Mouse (Mus musculus): ENCODE measurements around the gene Tmem87b.
A peak's percentile ranks its signal among the peaks of the same experiment; 100 is the strongest.

Gene Tmem87b

DNA sequence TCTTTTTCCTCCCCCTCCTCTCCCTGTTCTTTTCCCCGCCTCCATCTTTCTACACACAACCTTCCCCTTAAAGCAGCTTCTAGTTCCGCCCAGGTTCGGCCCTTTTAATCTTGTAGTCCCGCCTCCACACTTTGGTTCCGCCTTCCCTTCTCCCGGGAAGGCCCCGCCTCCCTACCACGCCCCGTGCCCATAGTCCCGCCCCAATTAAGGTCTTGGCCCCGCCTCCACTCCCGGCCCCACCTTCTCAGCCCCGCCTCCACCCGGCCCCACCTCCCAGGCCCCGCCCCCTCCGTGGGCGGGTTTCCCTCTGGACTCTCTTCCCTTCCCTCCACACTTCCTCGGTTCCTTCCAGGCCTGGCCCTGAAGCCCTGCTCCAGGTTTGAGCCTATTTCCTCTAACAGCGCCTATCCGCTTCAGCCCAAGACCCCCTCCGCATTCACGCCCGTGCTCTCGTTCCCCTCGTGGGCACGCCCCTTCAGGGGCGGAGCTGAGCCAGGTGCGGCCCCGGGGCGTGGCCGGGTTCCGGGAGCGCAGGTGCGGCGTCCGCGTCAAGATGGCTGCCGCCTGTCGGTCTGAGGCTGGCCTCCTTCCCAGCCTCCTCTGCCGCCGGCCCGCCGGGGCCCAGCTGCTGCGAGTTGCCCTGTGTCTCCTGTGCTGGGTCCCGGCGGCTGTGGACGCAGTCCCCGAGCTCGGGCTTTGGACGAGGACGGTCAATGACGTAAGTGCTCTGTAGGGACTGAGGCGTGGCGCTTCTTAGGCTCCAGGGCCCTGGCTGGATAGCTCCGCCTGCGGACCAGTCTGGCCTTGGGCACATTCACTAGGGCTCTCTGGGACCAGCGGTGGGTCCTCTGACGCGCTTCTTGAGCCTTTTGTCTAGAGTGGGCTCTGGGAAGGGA is at the start of gene Tmem87b:
Gene Tmem87b, plus strand, starts transcription at position 333 of the 896 bp plus-strand sequence.
- peak; percentile 96 for DNase-seq (ENCODE audit: low spot score)

DNA sequence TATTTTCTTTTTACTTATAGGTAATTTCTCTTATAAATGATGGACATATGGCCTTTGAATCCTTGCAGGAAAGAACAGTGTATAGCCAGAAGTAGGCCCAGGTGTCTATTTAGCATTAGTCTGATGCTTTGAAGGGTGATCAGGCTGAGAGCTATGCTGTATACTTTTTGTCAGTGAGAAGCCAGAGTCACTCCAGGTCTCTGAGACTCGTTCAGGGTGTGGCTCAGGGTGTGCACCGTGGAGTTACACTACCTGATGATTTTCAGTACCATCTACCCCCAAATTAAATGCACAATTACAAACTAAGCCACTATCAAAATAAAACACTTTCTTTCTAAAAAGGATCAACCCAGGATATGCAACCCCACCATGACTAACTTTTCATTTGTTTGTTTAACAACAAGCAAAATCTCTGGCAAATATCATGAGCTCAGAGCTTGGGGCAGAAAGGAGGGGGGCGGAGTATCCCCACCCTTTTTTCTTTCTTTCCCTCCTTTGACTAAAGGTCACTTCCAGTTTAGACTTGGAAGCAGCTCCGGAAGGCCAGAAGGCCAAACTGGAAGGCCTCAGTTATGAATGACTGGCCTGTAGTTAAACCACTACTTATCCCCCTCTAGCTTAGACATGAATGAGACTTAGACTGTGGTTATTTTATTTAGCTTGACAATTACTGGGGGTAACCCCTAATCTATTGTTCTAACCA is 49.2 kb upstream of the Tmem87b start:
- no peak for DNase-seq (ENCODE audit: low spot score)

DNA sequence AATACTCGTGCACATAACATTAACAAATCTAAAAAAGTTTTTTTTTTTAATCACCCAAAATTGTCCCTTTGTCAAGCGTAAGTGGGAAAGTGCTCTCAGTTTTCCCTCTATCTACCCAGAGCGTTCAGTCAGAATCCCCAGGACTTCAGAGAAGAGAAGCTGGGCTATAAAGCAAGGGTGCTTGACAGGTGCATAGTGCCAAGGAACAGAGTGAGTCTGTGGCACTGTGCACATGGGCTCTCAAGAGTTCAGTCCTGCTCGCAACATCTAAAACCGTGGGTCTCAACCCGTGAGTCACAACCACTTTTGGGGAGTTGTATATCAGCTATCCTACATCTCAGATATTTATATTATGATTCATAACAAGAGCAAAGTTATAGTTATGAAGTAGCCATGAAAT is 47.4 kb upstream of the Tmem87b start:
- no peak for DNase-seq (ENCODE audit: low spot score)

DNA sequence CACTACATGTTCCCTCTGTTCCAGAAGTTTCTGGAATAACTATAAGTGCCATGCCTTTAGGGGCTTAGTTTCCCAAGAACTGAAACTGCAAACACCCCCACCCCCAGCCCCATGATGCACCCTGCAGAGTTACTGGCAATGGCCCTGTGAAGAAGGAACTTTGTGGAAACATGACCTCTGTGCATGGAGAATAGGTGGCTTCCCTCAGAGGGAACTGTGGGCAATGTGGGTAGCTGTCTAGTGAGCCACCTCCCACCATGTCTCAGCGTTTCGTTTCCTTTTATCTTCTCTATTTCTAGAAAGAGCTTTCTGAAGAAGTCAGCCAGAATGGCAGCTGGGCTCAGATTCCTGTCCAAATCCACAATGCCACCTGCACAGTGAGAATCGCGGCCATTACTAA is 46.9 kb upstream of the Tmem87b start:
- no peak for DNase-seq (ENCODE audit: low spot score)

DNA sequence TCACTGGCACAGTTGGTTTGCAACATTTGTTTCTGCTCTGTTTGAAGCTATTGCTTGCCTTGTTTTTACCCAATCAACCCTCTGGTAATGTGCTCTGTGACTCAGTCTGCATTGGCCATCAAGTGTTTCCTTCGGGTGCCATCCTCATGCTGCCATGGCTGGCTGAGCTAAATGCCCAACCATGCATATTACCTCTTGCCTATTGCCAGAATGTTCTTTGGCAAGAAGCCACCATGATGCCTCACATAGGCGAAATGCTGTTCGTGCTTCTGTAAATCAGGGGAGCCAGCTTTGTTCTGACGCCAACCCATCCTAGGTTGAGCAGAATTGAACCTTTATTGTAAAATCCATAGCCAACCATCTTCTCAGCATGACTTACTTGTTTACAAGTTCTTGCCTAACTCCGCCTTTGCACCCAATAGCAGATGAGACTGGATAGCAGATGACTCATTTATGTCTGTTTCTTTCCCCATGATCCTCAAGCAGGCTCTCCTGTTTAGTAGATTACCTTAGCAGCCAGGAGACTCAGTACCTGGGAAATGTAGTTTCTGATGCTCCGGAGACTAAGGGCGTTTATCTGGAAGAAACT is 46.1 kb upstream of the Tmem87b start:
- DNase-seq (ENCODE audit: low spot score): no peak

DNA sequence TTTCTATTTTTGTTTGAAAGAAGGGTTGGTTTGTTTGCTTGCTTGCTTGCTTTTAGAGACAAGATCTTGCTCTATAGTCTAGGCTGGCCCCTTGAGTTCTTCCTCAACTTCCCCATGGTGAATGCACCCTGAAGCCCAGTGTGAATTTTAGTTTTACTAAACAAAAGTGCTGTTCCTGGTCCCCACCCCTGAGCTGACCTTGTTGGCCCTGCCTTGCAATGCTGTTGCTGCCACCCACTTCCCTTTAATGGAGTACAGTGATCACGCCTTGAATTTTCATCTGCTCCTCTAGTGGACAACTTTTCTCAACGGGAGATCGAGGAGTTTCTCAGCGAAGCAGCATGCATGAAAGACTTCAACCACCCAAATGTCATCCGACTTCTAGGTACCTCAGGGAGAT is 35.7 kb upstream of the Tmem87b start:
- no peak for DNase-seq (ENCODE audit: low spot score)

DNA sequence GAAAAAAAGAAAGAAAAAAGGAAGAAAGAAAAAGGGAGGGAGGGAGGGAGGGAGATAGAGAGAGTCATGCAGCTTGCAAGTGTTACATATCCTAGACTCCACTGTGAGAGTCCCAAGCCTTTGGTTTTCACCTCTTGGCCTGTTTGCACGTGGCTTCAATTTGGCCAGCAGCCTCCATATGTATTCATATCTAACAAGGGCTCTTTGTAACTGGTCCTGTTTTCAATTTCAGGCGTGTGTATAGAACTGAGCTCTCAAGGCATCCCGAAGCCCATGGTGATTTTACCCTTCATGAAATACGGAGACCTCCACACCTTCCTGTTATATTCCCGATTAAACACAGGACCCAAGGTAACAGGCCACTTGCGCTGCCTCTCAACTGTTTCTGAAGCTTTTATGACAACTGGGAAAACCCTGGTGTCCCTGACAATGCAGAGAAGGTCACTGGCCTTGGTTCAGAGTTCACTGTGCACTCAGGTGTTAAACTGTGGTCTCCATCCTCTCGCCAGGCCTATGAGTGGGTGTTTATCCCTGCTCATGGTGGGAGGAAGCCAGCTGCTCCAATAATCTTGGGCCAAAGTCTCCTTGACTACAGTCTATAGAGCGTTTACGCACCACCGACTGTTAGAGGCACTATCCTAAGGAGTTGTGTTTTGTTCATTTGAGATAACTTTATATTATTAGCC is 34.1 kb upstream of the Tmem87b start:
- DNase-seq (ENCODE audit: low spot score): no peak

DNA sequence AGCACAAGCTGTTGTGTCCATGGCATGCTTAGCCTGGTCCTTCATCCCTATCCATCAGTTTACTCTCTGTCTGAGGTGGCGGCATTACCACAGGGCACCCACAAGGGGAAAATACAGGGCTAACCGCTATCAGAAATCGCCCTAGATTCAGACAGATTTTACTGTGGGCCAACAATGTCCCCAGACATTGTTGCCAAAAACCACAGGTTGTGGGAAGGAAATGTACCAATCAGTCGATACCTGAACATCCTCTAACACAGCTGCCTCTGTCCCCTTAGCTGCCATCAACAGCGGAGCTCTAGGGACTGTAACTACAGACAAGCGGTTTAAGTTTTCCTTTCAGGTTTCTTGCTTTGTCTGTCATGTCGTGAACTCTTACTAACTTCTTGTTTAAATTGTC is 33.1 kb upstream of the Tmem87b start:
- DNase-seq (ENCODE audit: low spot score): no peak

DNA sequence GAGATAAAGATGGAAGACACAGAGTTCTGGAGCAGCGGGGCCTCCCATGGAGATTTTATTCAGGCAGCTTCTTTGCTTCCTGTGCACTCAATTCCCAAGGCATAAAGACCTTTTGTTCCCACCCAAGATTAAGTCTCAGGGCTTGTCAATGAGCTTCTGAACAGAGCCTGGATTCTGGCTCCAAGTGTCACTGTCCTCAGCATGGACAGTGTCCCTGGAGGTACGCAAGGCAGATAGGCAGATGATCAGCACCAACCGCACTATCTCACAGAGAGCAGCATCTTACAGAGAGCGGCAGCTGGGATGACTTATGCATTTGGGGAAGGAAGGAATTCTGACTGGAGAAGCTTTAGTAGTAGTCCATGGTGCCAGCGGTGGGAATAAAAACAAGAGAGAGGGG is 31.6 kb upstream of the Tmem87b start:
- peak; percentile 76 for DNase-seq (ENCODE audit: low spot score)

DNA sequence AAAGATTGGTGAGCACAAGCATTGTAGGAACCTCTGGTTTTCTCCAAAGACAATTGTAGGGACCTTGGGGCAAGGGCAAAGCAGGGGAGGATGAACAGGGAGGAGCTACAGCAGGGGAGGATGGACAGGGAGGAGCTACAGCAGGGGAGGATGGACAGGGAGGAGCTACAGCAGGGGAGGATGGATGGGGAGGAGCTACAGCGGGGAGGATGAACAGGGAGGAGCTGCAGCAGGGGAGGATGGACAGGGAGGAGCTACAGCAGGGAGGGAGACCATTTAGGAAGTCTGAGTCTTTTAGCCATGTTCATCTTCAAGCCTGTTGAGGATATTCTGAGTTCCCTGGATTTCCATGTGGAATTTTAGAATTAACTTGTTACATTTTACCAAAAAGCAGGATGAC is 31.1 kb upstream of the Tmem87b start:
- DNase-seq (ENCODE audit: low spot score): peak; percentile 40

DNA sequence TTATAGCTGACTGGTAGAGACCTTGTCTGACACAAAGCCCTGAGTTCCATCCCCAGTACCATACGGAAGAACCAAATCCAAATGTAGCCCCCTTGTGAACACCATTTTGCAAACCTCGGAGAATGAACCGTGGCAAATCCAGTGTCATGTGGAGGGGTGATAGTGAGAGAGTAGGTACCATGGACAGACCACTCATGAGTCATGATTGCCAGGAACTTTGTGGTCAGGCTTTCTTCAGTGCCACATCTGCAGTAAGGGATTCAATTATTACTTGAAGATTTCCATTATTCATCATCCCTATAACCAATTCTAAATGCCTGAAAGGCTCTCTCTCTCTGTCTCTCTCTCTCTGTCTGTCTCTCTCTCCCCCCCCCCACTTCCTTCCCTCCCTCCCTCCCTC is 30.1 kb upstream of the Tmem87b start:
- no peak for DNase-seq (ENCODE audit: low spot score)

DNA sequence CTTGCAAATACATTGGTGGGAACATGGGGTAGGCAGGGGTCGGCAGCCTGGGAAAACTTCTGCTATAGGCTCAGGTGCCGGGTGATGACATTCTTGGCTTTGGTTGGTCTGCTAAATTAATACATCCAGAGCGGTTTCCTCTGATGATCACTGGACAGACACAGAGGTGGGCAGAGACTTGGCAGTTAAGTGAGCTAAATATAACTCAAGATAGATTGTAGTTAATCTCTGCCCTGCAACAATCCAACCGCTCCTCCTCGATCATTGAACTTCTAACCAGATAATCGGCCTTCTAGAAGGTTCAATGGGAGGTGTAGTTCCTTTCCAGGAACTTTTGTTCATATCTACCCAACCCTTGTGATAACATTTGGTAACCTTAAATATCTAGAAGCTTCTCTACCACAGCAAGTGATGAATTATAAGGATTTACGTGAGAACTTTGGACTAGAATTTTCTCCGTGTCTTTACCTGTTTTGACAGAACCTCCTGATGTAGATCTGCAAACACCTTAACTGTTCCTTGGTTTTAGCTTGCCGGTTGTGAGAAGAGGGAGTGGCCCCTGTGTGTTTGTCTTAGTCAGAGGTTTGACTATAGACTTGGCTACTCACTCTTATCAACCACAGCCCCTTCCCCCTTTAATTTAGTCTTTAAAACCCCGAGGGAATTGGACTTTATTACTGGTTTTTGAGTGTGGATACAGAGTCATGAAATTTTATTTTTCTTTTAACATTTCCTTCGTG is 26.9 kb upstream of the Tmem87b start:
- no peak for DNase-seq (ENCODE audit: low spot score)

DNA sequence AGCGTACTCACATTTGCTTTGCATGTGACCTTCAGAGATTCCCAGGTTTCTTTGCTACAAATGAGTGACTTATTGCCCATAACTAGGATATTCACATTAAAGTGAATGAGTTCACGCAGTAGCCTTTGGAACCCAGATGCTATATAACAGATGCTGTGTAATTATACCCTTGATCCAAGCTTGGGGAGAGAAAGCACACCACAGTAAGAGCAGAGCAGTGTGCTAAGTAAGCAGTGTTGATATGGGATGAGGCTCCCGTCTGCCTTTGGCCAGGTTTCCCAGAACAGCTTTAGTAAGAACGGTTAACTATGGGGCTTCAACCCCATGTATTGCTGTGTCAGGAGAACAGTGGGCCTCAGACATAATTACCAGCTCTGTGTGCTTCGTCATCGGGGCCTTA is 24.0 kb upstream of the Tmem87b start:
- DNase-seq (ENCODE audit: low spot score): no peak

DNA sequence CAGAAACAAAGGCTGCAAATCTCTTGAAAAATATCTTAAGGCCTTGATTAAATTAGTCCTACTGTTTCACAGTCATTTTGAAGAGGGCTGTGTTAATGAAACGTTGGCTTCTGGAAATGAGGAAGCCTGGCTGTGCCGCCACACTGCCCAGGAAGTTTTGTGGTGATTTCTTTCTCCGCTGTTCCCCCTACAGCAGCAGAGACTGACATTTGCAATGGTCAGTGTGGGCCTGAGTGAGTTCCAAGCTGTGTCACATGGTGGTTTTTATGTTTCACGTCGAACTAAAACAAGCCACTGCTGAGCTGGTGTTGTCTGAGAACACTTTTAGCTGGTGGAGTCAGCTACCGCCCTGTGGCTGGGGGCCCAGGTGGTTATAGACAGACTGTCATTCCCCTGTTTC is 21.5 kb upstream of the Tmem87b start:
- DNase-seq (ENCODE audit: low spot score): no peak

DNA sequence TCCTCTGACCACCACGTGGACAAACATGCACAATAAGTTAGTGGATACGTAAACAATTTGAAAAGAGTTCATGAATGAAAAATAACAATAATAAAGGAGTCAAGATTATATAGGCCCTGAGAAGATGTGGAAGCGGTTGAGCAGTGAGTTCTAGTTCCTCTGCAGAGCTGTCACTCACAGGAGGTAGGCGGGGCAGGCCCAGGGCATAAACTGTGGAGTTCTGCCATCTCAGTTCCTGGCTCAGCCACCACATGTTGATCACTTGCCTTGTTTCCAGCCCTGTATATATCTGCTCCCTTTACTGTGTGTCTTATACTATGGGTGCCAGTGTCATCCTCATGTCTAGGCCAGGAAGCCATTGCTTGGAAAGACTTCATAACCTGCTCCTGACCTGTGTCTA is 14.5 kb upstream of the Tmem87b start:
- DNase-seq (ENCODE audit: low spot score): no peak

DNA sequence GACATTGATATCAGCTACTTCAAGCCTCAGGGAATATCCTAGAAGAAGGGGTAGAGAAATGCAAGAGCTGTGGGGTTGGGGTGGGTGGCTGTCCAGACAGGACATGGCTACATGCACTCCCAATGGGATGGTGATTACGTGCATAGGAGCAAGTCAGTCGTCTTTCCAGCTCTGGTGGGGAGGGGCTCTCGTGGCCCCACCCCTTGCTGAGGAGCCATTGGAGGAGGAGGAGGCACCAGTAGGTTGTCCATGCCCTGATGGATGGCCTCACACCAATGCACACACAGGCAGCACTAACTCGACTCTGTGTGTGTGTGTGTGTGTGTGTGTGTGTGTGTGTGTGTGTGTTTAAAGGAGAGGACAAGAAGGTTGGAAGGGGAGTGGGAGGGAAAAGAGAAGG is 12.6 kb upstream of the Tmem87b start:
- no peak for DNase-seq (ENCODE audit: low spot score)

DNA sequence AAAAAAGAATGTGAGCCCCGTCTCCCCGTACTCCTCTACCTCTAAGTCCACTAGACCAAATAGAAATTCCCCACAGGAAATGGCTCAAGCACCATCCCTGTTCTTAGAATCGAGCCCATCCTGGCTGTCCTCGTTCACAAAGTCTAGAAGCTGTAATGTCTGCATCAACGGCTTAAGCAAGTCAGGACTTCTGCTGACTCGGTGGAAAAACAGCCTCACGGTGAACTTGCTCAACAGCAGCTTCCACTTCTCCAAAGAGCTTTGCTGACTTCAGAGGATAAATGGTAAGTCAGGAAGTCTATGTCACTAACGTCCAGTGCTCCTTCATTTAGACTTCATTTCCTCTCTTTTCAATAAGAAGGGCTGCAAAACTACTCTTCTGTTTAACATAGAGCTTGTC is 11.4 kb upstream of the Tmem87b start:
- DNase-seq (ENCODE audit: low spot score): no peak

DNA sequence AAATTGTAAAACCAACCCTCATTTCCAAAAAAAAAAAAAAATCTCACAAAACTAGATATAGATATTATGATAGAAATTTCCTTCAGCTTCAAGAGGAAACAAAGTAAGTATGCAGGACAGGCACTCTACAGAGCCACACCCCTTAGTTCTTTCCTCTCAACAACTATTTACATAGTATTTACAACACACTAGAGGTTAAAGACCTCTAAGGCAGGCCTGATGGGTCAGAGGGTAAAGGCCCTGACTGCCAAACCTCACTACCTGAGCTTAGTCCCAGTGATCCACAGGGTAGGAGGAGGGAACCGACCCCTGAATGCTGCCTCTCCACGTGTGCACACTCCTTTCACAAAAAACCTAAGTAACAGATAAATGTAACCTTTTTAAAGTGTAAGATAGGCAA is 5.2 kb upstream of the Tmem87b start:
- DNase-seq (ENCODE audit: low spot score): no peak

DNA sequence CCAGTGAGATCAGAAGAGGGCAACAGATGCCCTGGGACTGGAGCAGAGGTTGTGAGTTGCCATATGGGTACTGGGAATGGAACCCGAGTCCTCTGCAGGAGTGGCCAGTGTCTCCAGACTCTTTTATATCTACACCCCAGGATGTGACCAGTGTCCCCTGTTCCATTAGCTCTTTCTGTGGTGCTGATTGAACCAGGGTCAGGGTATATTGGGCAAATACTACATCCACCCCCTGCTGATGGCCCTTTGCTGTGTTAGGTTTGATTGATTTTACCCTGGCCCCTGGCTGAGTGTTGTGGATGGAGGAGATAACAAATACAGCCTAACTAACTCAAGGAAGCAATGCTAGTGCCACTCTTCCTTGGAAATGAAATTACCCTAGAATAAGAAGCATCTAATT is 1.6 kb upstream of the Tmem87b start:
- no peak for DNase-seq (ENCODE audit: low spot score)

DNA sequence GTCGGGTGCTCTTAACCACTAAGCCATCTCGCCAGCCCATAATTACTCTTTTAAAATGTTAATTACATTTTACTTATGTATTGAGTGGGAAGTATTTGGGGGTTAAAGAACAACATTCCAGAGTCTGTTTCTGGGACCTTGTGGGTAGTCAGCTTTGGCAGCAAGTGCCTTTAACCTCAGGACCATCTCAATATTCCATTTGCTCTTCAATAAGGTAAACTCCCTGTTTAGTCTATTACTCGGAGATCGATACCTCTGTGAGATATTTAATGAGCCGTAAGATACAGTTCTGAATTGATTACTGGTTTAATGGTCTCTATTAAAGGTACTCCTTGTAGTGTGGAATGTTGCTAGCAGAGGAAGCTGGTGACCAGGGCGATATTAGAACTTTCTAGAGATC is 1.0 kb upstream of the Tmem87b start:
- no peak for DNase-seq (ENCODE audit: low spot score)

DNA sequence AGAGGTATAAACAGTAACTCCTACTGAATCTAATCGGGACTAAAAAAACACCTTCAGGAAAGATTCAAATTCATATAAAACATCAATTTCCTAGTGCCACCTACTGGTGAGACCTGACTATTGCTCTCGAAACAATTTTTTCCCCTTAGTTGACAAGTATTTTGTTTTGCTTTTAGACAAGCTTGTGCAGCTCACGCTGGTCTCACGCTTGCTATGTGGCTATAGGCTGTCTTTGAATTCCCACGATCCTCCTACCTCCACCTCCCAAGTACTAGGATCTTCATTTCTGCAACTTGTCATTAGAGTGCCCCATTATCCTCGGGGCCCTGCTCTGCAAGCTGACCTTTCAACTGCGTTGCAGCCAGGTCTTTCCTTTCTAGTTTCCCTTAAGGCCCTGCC is 532 bp upstream of the Tmem87b start:
- no peak for DNase-seq (ENCODE audit: low spot score)

All from testis, postnatal 14 days (tissue).